Mouse (Mus musculus): ENCODE results near the gene Akt1. TPM values are rescaled to one million over a fixed set of nuclear protein-coding genes. Genes with fewer than 3 reads are reported as not detected.

Gene Akt1
- polyA plus RNA-seq, 2 experiments from 2014 or later = 14.6 to 18.4 TPM

DNA sequence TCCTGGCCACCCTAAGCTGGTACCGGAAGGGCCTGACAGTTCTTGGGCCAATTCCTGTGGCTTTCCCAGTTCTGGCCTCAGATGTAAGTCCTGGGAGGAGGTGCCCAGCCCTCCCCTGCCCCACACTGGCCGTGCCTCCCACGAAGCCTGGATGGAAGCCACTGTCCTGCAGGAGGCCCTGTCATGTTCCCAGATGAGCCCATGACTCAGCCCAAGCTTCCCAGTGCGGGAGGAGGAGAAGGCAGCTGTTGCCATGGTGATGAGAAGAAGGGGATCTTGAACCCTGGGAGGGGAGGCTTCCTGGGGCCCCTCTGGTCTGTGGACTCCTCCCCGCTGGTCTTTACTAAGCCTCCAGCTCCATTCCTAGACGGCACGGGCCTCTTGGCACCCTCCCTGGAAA, 8.7 kb upstream of the Akt1 start:
- ATAC-seq = no peak

DNA sequence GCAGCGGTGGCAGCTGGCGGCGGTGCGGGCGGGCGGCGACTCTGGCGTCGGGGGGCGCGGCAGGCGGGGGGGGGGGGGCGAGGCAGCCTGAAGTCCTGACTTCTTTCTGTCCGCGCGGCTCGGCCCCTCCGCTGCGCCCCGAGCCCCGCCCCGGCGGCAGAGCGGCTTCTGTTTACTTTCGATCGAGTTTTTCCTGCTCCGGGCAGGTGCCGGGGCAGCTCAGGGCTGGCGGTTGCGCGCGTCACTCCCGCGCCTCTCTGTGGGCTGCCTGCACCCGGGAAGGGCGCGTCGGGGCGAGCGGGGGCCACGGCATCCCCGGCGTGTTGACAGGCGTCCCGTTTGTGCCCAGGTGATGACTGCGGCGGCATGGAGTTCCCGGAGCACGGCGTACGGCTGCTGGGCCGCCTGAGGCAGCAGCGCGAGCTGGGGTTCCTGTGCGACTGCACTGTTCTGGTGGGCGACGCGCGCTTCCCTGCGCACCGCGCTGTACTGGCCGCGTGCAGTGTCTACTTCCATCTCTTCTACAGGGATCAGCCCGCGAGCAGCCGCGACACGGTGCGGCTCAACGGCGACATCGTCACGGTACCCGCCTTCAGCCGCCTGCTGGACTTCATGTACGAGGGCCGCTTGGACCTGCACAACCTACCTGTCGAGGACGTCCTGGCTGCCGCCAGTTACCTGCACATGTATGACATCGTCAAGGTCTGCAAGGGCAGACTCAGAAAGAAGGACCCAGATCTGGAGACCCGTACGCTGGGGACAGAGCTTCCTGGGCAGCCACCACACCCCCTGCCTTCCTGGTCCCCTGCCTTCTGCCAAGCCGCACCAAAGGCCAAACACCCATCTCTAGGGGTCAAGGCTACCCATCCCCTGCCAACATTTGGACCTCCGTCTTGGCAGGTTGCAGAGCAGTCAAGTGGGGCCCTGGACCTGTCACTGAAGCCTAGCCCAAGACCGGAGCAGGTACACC, 4.6 kb upstream of the Akt1 start:
- peak; percentile 19 for ATAC-seq

DNA sequence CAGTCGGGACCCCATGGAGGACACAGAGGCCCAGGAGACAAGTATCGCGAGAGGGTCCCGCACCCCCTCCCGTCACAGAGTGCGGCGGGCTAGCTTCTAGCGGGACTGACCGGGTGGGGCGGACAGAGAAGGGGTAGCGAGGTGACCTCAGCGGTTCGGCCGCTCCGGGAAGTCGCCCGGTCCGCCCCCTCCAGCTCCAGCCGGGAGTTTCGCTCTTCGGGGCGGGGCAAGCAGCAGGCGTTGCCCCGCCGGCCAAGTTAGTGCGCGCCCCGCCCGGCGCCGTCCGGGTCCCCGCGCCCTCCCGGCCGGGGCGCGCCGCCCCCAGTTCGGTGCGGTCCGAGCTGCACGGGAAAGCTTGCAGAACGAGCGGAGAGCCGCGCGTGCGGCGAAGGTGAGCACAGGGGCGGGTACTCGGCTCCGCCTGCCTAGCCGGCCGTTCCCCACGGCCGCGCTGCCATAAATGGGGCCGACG, 3.9 kb upstream of the Akt1 start, which contains the start of gene Zbtb42:
Gene Zbtb42 (plus strand): TSS at position 274 of the 472 bp plus-strand sequence.
- ATAC-seq = peak; percentile 7

DNA sequence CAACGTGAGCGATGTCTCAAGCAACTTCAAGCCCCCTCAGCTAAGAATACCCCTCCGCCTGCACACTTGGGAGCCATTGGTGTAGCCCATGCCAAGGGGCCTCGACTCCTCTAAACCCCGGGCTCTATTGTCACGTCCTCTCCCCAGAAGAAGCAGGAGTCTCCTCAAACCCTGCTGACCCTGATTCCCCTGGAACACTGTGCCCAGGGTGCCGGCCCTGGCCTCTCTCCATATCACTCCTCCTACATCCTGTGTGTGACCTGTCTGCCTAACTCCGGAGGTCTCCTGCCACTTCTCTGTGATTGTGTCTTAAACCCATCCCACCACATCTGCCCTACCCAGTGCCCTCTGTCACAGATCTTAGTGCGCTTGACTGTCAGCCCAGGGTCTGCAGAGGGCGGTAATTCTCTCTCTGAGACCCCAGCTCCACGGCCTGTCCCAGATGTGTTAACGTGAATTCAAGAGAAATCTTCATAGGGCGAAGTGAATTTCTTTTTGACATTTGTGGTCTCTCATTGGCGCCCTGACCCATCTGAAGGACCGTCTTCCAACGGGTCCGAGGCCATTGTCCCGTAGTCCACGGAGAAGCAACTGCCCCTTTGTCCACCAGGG, 3.4 kb upstream of the Akt1 start:
- ATAC-seq = no peak

DNA sequence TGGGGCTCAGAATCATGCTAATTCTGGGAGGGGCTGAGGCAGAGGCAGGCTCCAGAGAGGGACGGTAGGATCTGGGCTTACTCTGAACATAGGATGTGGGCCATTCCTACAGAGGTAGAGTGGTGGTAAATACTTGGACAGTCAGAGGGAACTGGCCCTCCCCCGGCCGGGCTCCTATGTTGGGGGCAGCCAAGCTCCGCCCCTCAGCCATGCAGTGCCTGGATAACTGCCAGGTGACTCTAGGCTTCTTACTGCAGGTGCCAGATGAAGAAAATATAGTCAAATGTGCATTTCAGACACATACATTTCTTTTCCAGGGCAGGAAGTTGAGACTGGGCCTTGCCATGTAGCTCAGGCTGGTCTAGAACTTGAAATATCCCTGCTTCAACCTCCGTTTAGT, 2.4 kb upstream of the Akt1 start:
- ATAC-seq = no peak

DNA sequence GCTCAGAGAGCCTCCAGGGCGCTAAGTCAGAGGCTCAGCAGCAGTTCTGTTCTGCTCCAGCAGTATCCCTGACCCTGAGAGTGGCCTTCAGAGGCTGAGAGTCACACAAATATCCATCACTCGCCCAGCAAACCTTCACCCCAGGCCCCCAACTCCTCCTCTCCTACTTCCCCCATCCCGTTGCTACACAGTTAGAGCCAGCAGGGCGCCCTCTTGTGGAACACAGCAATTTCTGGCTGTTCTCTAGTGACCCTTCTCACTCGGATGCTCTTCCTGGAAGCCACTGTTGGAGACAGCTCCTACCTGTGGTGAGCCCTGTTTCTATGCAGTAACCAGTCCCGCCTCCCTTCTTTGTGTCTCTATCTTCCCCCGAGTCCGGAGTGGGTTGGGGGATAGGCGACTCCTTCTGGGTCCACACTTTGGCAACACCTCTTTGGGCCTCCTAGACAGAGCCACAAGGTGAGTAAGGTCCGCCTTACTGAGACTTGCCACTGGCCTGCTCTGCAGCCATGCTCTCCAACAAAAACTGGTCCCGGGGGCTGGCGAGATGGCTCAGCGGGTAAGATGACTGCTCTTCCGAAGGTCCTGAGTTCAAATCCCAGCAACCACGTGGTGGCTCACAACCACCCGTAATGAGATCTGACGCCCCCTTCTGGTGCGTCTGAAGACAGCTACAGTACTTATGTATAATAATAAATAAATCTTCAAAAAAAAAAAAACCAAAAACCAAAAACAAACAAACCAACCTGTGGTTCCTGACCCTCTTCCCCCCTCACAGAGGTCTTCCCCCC, 756 bp upstream of the Akt1 start:
- peak; percentile 70 for ATAC-seq

DNA sequence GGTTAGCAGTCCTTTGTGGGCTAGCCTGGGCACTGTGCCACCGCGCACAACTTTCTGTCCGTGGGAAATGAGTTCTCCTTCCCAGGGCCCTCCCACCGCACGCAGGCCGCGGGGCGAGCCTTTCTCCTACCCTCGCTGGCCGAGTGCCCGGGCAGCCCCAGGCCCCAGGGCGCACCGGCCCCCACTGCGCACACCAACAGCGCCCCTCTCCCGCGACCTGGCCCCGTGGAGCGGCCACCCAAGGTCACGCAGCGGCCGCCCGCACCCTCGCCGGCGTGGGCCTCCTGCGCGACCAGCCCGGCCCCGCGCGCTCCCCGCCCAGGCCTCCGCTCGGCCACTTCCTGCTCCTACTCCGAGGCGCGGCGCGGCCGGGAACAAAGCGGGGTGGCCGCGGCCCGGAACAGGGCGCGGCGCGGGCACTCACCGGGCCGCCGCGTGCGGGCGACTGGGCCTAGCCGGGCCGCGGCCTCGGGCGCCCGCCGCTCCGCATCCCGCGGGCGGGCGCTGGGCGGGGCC, 1.1 kb downstream of the Akt1 start:
- ATAC-seq = peak; percentile 40

DNA sequence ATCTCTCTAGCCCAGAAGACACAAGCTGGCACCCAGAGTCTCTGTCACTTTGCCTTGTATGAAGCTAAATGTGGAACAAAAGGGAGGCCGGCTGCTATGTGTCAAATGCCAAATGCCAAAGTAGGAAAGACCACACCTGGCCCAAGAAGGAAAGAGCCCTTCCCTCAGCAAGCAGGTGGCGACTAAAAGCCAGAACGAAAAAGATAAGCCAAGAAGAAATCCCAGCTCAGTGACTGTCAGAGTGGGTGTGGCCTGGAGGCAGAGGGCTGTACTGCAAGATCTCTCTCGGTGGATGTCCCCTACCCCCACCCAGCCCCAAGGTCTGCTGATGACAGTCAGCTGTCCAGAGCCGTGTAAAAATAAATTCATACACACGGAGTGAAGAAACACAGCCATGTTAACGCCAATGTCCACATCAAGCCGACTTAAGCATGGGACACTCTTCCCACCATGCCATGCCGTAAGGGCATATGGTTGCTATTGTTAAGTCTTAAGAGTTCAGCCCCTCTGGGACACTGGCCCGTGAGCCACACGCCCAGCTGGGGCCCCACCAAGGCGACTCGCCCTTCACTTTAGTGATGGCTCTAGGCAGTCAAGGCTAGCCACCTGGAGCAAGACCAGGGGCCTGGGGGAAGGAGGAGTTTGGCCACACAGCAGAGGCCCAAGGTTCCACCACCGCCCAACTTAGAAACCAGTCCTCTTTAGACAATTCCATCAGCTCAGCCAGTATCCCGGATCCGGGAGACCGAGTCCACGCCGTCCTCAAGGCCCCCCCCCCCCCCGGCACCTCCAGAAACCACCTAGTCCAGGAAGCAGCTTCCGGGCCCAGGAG, 1.7 kb downstream of the Akt1 start:
- no peak for ATAC-seq

DNA sequence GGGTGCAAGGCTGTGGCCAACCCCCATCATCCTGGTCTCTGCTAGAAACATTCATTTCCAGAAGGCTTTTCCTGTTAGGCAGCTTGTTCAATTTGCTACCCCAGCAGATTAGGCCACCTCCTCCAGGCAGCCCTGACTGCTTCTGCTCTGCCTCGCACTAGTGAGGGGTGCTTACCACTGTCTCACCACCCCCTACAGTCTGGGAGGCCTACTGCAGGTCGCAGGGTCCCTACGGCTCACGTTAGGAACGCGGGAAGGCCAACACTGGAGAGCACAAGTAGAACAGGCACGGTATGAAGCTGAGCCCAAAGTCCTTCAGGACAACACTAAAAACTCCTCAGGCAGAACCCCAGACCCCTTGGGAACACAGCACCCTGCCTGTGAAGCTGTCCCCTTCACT, 2.8 kb downstream of the Akt1 start:
- no peak for ATAC-seq

DNA sequence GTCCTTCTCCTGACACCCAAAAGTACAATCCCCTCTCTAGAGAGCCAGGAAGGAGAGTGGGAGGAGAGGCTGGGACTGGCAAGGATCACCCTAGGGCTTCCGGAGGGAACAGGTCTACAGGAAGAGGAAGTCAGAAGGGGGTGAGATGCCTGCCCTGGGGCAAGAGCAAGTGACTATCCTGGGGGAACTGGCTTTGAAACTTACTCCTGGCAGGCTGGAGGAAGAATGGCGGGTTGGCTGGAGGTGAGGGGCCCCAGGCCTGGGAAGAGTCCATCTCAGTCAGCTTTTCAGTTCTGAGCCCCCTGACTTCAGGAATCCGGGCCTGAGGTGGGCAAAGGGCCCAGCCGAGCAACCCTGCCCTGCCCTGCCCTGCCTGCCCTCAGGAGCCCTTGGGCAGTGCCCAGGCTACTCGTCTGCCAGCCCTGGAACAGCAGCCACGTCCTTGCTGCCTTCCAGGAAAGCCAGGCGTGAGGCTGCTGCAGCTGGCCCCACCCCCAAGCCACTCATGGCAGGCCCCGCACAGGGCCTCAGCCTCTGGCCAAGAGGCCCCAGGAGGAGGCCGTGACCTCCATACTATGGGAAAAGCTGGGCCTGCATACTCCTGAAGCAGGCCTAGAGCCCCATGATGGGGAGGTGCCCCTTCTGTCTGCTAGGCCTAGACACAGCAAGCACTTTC, 3.8 kb downstream of the Akt1 start:
- ATAC-seq = no peak

DNA sequence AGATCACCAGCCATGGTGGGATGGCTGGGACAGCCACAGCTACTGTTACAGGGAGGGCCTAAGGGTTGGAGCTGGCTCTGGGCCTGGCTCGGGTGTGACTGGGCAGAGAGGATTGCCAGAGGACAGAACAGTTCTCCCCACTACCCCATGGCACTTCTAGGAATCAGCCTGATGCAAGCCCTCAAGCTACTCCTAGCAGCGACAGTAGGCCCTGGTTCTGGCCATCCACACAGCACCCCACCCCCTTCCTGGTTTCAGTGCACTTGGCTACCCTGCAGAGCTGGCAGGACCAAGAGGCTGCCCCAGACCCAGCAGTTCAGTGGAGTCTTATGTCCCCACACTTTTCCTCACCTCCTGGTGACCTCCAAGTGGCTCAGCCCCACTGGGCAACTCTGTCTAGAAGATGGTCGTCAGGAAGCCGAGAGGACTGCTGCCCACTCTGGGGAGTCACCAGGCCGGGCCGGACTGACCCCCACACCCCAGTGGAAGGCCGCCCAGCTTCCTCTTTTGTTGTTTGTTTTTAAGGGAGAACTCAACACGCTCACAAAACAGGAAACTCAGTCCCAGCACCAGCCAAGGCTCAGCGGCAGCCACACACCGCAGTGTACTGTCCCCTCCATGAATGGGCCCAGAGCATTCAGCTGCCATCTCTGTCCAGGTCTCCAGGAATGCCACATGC, 6.9 kb downstream of the Akt1 start:
- no peak for ATAC-seq

DNA sequence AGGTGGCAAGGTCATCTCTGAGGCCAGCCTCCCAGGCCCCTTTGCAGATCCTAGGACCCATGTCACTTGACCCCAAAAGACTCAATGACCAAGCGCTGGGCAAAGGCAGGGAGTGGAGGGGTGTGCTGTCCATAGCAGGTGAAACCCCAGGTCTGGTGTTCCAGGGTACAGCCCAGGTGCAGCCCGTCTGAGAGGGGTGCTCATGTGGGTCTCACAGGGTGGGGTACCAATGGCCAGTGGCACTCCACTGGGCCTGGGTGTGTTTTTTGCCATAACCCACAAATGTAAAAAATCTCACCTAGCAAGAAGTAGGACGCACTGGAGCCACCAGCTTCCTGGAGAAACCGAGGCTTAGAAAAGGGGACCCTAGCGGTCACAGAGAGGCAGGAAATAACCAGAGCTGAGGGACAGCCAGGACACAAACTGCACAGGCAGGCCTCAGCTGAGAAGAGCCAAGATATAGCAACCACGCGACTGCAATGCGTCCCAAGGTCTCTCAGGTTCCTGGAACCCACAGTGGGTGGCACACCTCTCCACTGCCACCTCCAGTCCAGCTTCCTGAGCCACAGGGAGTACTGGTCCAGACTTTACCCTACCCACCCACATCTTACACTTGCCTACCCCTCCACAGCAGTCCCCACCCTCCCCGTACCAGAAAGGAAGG, 8.7 kb downstream of the Akt1 start:
- ATAC-seq = no peak

DNA sequence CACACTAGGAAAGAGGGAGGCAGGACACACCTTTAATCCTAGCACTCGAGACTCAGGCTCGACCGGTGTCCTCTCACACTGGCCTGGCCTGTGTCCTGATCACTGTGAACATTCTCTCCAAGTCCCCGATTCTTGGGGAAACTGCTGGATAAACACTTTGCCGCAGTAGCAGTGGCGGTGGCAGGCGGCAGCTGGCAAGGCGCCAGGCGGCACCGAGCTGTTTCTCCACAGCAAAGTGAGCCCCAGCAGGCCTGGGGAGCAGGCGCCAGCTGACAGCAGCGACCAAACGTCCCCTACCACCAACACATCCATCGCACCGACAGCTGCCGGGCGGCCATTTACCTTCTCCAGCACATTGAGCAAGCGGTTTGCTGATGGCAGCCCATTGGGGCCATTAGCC, 9.2 kb downstream of the Akt1 start:
- no peak for ATAC-seq

DNA sequence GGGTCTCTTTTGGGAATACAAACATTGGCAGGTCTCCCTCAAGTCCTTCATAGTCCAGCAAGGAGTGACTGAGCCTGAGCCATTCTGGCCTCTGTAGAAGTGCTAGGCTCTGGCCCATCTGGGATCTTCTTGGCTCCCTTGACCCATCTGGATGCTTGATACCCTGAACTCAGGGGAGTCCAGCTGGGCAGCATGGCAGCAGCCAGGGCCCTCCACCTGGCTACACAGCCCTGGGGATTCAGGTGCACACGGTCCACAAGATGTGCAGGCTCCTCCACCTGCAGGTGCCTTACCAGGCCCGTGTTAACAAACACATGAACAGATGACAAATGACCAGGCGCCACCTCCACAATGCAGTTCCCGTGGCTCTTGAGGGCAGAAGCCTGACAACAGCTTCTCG, 10.0 kb downstream of the Akt1 start:
- no peak for ATAC-seq

DNA sequence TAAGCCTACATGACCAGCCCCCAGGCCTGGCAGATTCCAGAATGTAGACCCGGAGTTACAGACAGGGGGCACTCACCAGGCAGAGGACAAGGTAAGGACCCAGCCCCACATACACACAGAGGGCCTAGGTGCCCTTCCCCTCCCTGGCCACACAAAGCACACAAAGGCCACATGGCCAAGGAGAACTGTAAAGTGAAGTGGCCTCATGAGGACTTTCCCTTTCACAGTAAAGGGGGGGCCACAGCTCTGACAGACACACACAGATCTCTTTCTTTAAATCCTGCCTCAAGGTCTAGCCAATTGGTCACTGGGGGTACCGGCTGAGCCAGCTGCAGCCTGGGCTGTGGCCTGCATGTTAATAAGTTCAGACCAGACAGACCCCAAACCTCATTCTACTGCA, 10.6 kb downstream of the Akt1 start:
- ATAC-seq = no peak

DNA sequence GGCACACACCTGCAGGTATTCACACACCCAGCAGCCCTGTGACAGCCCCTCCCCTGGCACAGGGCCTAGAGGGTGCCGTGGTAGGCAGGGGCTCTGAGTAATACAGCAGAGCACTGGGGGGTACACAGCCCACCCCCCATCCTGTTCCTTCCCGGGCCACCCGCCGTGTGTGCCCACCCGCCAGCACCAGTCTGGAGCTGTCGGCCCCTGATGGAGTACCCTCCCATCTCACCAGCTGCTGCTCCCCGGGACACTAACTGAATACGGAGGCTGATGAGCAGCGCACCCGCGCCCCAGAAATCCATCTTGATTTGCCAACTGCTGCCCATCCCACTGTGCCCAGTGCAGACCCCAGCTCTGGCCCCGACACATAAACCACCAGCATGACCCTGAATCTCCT, 11.0 kb downstream of the Akt1 start:
- no peak for ATAC-seq

DNA sequence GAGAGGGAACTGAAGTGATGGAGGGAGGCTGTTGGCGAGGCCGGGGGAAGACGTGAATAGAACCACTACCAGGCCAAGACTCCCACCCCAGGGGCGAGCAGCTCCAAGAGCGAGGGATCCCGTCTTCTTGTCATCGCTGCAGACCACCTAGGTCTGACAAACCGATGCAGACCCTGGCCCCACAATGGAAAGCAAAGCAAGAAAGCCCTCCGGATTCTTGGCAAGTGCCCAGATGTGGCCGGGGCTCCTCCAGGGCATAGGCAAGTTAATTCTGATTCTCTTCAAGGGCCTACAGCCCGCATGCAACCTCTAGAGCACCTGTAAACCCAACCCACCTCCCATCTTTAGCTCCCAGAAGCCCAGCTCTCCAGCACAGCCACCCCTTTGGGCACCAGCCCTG, 11.4 kb downstream of the Akt1 start:
- ATAC-seq = no peak

DNA sequence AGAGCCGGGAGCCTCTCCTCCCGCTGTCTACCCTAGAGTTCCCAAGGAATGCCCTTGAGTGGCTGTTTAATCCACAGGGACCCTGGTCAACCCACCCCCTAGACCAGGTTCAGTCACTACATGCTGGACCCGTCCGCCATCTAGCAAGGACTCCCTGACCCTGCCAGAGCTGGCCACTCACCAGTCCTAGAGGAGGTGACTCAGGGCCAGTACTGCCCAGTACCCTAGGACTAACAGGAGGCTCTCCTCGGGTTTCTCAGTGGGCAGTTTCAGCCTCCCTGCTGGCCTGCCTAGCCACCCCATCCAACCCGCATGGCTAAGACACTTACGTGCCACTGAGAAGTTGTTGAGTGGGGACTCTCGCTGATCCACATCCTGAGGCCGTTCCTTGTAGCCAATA, 12.8 kb downstream of the Akt1 start:
- no peak for ATAC-seq

DNA sequence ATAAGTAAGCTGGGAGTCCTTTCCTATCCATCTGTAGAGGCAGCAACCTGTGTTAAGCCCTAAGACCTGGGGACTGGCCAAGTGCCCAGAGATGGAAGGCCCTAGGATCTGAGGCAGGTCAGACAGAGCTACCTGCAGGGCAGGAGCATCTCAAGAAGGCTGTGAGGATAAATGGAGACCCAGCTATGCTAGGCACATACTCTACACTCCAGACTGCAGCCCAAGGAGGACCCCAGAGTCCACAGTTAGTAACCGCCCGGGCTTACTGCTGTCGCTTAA, 13.4 kb downstream of the Akt1 start:
- no peak for ATAC-seq

DNA sequence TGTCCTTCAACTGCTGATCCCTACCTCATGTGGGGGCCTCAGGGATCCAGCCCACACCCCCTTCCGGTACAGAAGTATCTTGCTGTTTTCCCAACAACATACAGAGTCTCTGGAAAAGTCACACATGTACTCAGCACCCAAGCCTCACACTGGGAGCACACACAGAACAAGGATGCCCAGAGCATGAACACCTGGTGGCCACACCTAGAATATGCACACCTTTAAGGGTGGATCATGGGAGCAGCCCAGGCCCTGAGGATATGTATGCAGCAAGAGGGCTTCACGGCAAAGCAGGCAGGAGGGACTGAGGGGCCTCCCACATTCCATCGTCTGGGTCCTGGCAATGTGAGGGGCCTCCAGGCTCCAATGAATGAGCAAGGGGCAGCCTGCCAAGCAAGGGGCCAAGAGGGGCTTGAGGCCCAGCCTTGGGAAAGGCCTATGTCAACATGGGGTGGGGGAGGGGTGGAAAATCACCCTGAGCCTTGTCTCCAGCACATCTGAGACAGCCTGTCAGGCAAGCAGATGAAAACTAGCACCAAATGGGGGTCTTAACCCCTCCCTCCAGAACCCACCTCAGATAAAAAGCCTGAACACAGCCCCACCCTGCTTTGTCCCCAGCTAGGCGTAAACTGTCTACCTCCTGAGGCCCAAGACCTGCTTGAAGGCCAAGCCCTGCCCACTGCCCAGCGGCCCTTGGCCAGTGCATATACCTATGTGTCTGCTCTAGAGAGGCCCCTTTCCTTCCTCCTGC, 13.9 kb downstream of the Akt1 start:
- no peak for ATAC-seq

Measured in CD4-positive, CD25-positive, alpha-beta regulatory T cell, adult 4 months (primary cell).